Mouse (Mus musculus) liver, adult 2 months (tissue): Measurements from ENCODE around the gene Trappc13. TPM values are rescaled to one million over a fixed set of nuclear protein-coding genes. Genes with fewer than 3 reads are reported as not detected.

Source experiments
- DNase-seq: peaks from one replicate; pipeline ENCODE4 v3.0.0-alpha.2; 2011; ENCODE audit warnings: low read depth, low spot score; ENCODE audit errors: extremely low read depth
- H3K27ac ChIP-seq: fragments of 200-500 bp; replicated peaks from 2 replicates; pipeline ENCODE4 v1.5.1; 2012; ENCODE audit warnings: low read depth, mild to moderate bottlenecking, control low read depth, inconsistent platforms, low read length; ENCODE audit not compliant: insufficient read depth
- H3K27me3 ChIP-seq: fragments of 200-500 bp; 2 replicates; pipeline ENCODE4 v1.6.1; 2012; ENCODE audit warnings: mild to moderate bottlenecking, moderate library complexity, low read length, inconsistent platforms; ENCODE audit not compliant: control insufficient read depth, insufficient read depth
- H3K36me3 ChIP-seq: fragments of 200-500 bp; 2 replicates; pipeline ENCODE4 v1.6.1; 2012; ENCODE audit warnings: low read length, inconsistent platforms; ENCODE audit not compliant: control insufficient read depth, insufficient read depth
- H3K4me1 ChIP-seq: fragments of 200-500 bp; 2 replicates; pipeline ENCODE4 v1.6.1; 2011; ENCODE audit warnings: low read length; ENCODE audit not compliant: control insufficient read depth, insufficient read depth
- H3K4me3 ChIP-seq: fragments of 200-500 bp; 2 replicates; pipeline ENCODE4 v1.5.1; 2011; ENCODE audit warnings: low read depth, mild to moderate bottlenecking, control low read depth, low read length, moderate library complexity; ENCODE audit not compliant: insufficient read depth
- H3K79me2 ChIP-seq: fragments of 200-500 bp; 2 replicates; pipeline ENCODE4 v1.6.1; 2012; ENCODE audit warnings: inconsistent platforms, mild to moderate bottlenecking, low read length, moderate library complexity; ENCODE audit not compliant: control insufficient read depth, insufficient read depth
- H3K9ac ChIP-seq: fragments of 200-500 bp; 2 replicates; pipeline ENCODE4 v1.6.1; 2012; ENCODE audit warnings: low read depth, mild to moderate bottlenecking, control low read depth, inconsistent platforms, low read length
- CTCF ChIP-seq: fragments of 200-500 bp; IDR thresholded peaks from 2 replicates; pipeline ENCODE4 v1.5.1; 2011; ENCODE audit warnings: low read depth, low read length, control low read depth
- POLR2A ChIP-seq: fragments of 200-500 bp; IDR thresholded peaks from 2 replicates; pipeline ENCODE4 v1.6.1; 2011; ENCODE audit warnings: low read length, control low read depth; ENCODE audit not compliant: insufficient read depth; ENCODE audit errors: extremely low read depth
- WGBS: fragments of 180-500 bp; shearing (Covaris S2); methylation state at CpG from one replicate; pipeline ENCODE4 v1.1.7; 2018; 5-methylcytosine and 5-hydroxymethylcytosine counted together
- polyA plus RNA-seq: library from polyadenylated mRNA; depleted of rRNA; stranded (reverse); fragments of >200 nt; gene quantifications from 2 replicates; pipeline ENCODE4 v1.2.3, GENCODE M21; 2012
- total RNA-seq: library from RNA; depleted of rRNA; stranded (reverse); fragments of >200 nt; gene quantifications from 2 replicates; pipeline ENCODE4 v1.2.3, GENCODE M21; 2014

The Trappc13 gene
- total and polyA plus RNA-seq, 2 experiments: 4.6 to 26.3 TPM

- H3K27ac ChIP-seq: peak overlapping the region; percentile 40
- H3K9ac ChIP-seq: peak overlapping the region; percentile 74
These were observed 69.5 kb downstream of the Trappc13 start for GRCm38 (mm10) chr13:104108651-104109287.

GRCm38 (mm10) chr13:104101606-104102235 is 76.5 kb downstream of the Trappc13 start:
- no peaks in the 10 kb centered on the region for H3K27me3 ChIP-seq
- TF ChIP-seq POLR2A: no peak
- TF ChIP-seq CTCF: no peak
- no peak overlapping the region for H3K4me3 ChIP-seq
- H3K9ac ChIP-seq: no peak overlapping the region
- H3K4me1 ChIP-seq: peaks cover 2% of the 10 kb centered on the region; the same call in 1 of the 2 replicates
- H3K27ac ChIP-seq: no peak overlapping the region
- DNase-seq: no peak
- 78% methylated on average over 5 of the region's 5 CpGs for WGBS
- peaks cover 2% of the 10 kb centered on the region; the same call in 1 of the 2 replicates for H3K79me2 ChIP-seq
- no peaks in the 10 kb centered on the region for H3K36me3 ChIP-seq

More at GRCm38 (mm10) chr13:104108651-104109287, 69.5 kb downstream of the Trappc13 start:
- Histone ChIP-seq H3K4me3 (peak overlapping the region; percentile 75), H3K27me3 (no peaks in the 10 kb centered on the region), H3K4me1 (peaks cover 4% of the 10 kb centered on the region), H3K36me3 (no peaks in the 10 kb centered on the region), H3K79me2 (peaks cover 1% of the 10 kb centered on the region; the same call in 1 of the 2 replicates)
- WGBS: 1% methylated on average over 24 of the region's 24 CpGs
- TF ChIP-seq POLR2A (no peak), CTCF (no peak)
- peak; percentile 60 for DNase-seq

- no peak overlapping the region for H3K27ac ChIP-seq
- peaks cover 2% of the 10 kb centered on the region; the same call in 1 of the 2 replicates for H3K79me2 ChIP-seq
- H3K36me3 ChIP-seq: no peaks in the 10 kb centered on the region
- DNase-seq: peak; percentile 22
- H3K4me1 ChIP-seq: peaks cover 2% of the 10 kb centered on the region; the same call in 1 of the 2 replicates
- no peak overlapping the region for H3K4me3 ChIP-seq
- no peak overlapping the region for H3K9ac ChIP-seq
- no peaks in the 10 kb centered on the region for H3K27me3 ChIP-seq
- WGBS: 68% methylated on average over 4 of the region's 4 CpGs
- TF ChIP-seq CTCF: no peak; the same call in 1 of the 2 replicates
- no peak for TF ChIP-seq POLR2A
These were observed 77.9 kb downstream of the Trappc13 start for GRCm38 (mm10) chr13:104100416-104100815.

- no peak for TF ChIP-seq POLR2A
- no peak for TF ChIP-seq CTCF
- WGBS: 98% methylated on average over 7 of the region's 7 CpGs
- H3K79me2 ChIP-seq: no peaks in the 10 kb centered on the region; the same call in 1 of the 2 replicates
These were observed 81.1 kb downstream of the Trappc13 start for GRCm38 (mm10) chr13:104097190-104097589.

GRCm38 (mm10) chr13:104095955-104096354 is 82.3 kb downstream of the Trappc13 start:
- Histone ChIP-seq H3K79me2 (no peaks in the 10 kb centered on the region; the same call in 1 of the 2 replicates), H3K4me3 (no peak overlapping the region), H3K4me1 (peaks cover 2% of the 10 kb centered on the region; the same call in 1 of the 2 replicates), H3K36me3 (no peaks in the 10 kb centered on the region), H3K27ac (no peak overlapping the region), H3K9ac (no peak overlapping the region), H3K27me3 (no peaks in the 10 kb centered on the region)
- no peak for DNase-seq
- TF ChIP-seq CTCF (no peak), POLR2A (no peak)
- 91% methylated on average over 7 of the region's 7 CpGs for WGBS

More at GRCm38 (mm10) chr13:104097190-104097589, 81.1 kb downstream of the Trappc13 start:
- DNase-seq: no peak
- H3K36me3 ChIP-seq: no peaks in the 10 kb centered on the region
- no peaks in the 10 kb centered on the region for H3K27me3 ChIP-seq
- peaks cover 2% of the 10 kb centered on the region; the same call in 1 of the 2 replicates for H3K4me1 ChIP-seq
- H3K4me3 ChIP-seq: no peak overlapping the region
- H3K9ac ChIP-seq: no peak overlapping the region
- no peak overlapping the region for H3K27ac ChIP-seq
